Mouse (Mus musculus) lung, embryonic 15.5 days (tissue): ENCODE measurements around the gene Adamts4. TPM values are rescaled to one million over a fixed set of nuclear protein-coding genes. Genes with fewer than 3 reads are reported as not detected.

ENCODE experiments used
- ATAC-seq: fragments of 200-750 bp; cut with Nextera tagmentation; 2 replicates; pipeline ENCODE4 v1.8.0; 2017; ENCODE audit warnings: moderate number of reproducible peaks, borderline replicate concordance; ENCODE audit not compliant: low FRiP score, low TSS enrichment; ENCODE audit errors: extremely low read depth
- H3K27ac ChIP-seq: fragments of 300-500 bp; sonication (generic); 2 replicates; pipeline ENCODE4 v1.5.1; 2015; ENCODE audit warnings: moderate library complexity, mild to moderate bottlenecking, inconsistent platforms
- H3K27me3 ChIP-seq: fragments of 300-500 bp; sonication (generic); 2 replicates; pipeline ENCODE4 v1.6.1; 2015; ENCODE audit warnings: inconsistent platforms
- H3K36me3 ChIP-seq: fragments of 300-500 bp; sonication (generic); 2 replicates; pipeline ENCODE4 v1.6.1; 2015; ENCODE audit warnings: inconsistent platforms
- H3K4me1 ChIP-seq: fragments of 300-500 bp; sonication (generic); 2 replicates; pipeline ENCODE4 v1.6.1; 2015; ENCODE audit warnings: inconsistent platforms
- H3K4me2 ChIP-seq: fragments of 300-500 bp; sonication (generic); 2 replicates; pipeline ENCODE4 v1.6.1; 2015; ENCODE audit warnings: inconsistent platforms, mild to moderate bottlenecking, moderate library complexity
- H3K4me3 ChIP-seq: fragments of 300-500 bp; sonication (generic); 2 replicates; pipeline ENCODE4 v1.5.1; 2015; ENCODE audit warnings: mild to moderate bottlenecking, inconsistent platforms
- H3K9ac ChIP-seq: fragments of 300-500 bp; sonication (generic); 2 replicates; pipeline ENCODE4 v1.6.1; 2015; ENCODE audit warnings: inconsistent platforms
- H3K9me3 ChIP-seq: fragments of 300-500 bp; sonication (generic); 2 replicates; pipeline ENCODE4 v1.6.1; 2016; ENCODE audit warnings: inconsistent platforms
- WGBS: fragments of 180-500 bp; shearing (Covaris S2); methylation state at CpG from one replicate; pipeline ENCODE4 v1.1.7; 2015; 5-methylcytosine and 5-hydroxymethylcytosine counted together
- polyA plus RNA-seq: library from polyadenylated mRNA; unstranded; fragments of >200 nt; fragmentation: Nextera tagmentation; extraction: Ambion mirVana; gene quantifications from 2 replicates; pipeline ENCODE4 v1.2.1, GENCODE M21; 2015

The Adamts4 gene
- polyA plus RNA-seq, 1 experiment from 2014 or later, result 9.6 TPM

- Histone ChIP-seq H3K4me1 (peaks cover 18% of the 10 kb centered on the region), H3K4me3 (peak overlapping the region; percentile 72), H3K27me3 (no peaks in the 10 kb centered on the region), H3K9me3 (no peaks in the 10 kb centered on the region), H3K27ac (peak overlapping the region; percentile 34), H3K4me2 (peak overlapping the region; percentile 84), H3K36me3 (peaks cover 10% of the 10 kb centered on the region), H3K9ac (peak overlapping the region; percentile 51)
- peak; percentile 2; the same call in 1 of the 2 replicates for ATAC-seq
- 5% methylated on average over 22 of the region's 22 CpGs for WGBS
Measured at GRCm38 (mm10) chr1:171221281-171222193, 28.7 kb upstream of the Adamts4 start.

- WGBS, result under 1% methylated on average over 28 of the region's 28 CpGs
- Histone ChIP-seq H3K36me3 (peaks cover 10% of the 10 kb centered on the region), H3K27me3 (no peaks in the 10 kb centered on the region), H3K4me2 (peak within 1 kb of the TSS; percentile 84), H3K9me3 (no peaks in the 10 kb centered on the region), H3K4me1 (peaks cover 18% of the 10 kb centered on the region), H3K27ac (peak within 1 kb of the TSS; percentile 95), H3K4me3 (peak within 1 kb of the TSS; percentile 72), H3K9ac (peak within 1 kb of the TSS; percentile 51)
- peak; percentile 98 for ATAC-seq
Measured at GRCm38 (mm10) chr1:171222238-171223155, 27.7 kb upstream of the Adamts4 start, which contains the start of gene Tomm40l. Gene Tomm40l (minus strand): TSS chr1:171222514.

GRCm38 (mm10) chr1:171223168-171223567, 27.1 kb upstream of the Adamts4 start:
- 70% methylated on average over 6 of the region's 6 CpGs for WGBS
- H3K27ac ChIP-seq, result peak overlapping the region; percentile 95
- ATAC-seq, result no peak
- peaks cover 18% of the 10 kb centered on the region for H3K4me1 ChIP-seq
- peak overlapping the region; percentile 46 for H3K9ac ChIP-seq
- H3K4me3 ChIP-seq, result peak overlapping the region; percentile 72
- H3K9me3 ChIP-seq, result no peaks in the 10 kb centered on the region
- peaks cover 10% of the 10 kb centered on the region for H3K36me3 ChIP-seq
- H3K4me2 ChIP-seq, result peak overlapping the region; percentile 60
- H3K27me3 ChIP-seq, result no peaks in the 10 kb centered on the region

GRCm38 (mm10) chr1:171223796-171224195, 26.4 kb upstream of the Adamts4 start:
- Histone ChIP-seq H3K4me3 (no peak overlapping the region), H3K9ac (no peak overlapping the region), H3K27ac (no peak overlapping the region), H3K36me3 (peaks cover 10% of the 10 kb centered on the region), H3K4me1 (peaks cover 18% of the 10 kb centered on the region), H3K27me3 (no peaks in the 10 kb centered on the region), H3K4me2 (no peak overlapping the region), H3K9me3 (no peaks in the 10 kb centered on the region)
- 63% methylated on average over 2 of the region's 2 CpGs for WGBS
- no peak for ATAC-seq

GRCm38 (mm10) chr1:171224857-171225256, 25.4 kb upstream of the Adamts4 start, which contains the start of gene Apoa2:
Gene Apoa2 (plus strand): TSS chr1:171225054.
- WGBS, result 70% methylated on average over 5 of the region's 5 CpGs
- Histone ChIP-seq H3K27me3 (no peaks in the 10 kb centered on the region), H3K9me3 (no peaks in the 10 kb centered on the region), H3K9ac (no peak within 1 kb of the TSS), H3K4me2 (no peak within 1 kb of the TSS), H3K27ac (no peak within 1 kb of the TSS), H3K4me3 (no peak within 1 kb of the TSS), H3K36me3 (peaks cover 4% of the 10 kb centered on the region), H3K4me1 (peaks cover 18% of the 10 kb centered on the region)
- no peak for ATAC-seq

- Histone ChIP-seq H3K27me3 (no peaks in the 10 kb centered on the region), H3K27ac (no peak overlapping the region), H3K9me3 (no peaks in the 10 kb centered on the region), H3K36me3 (no peaks in the 10 kb centered on the region), H3K9ac (no peak overlapping the region), H3K4me2 (no peak overlapping the region), H3K4me1 (peaks cover 7% of the 10 kb centered on the region), H3K4me3 (no peak overlapping the region)
- WGBS, result 63% methylated on average over 4 of the region's 4 CpGs
- ATAC-seq, result no peak
Measured at GRCm38 (mm10) chr1:171226780-171227179, 23.4 kb upstream of the Adamts4 start.

GRCm38 (mm10) chr1:171227879-171228278, 22.3 kb upstream of the Adamts4 start:
- 86% methylated on average over 1 of the region's 1 CpGs for WGBS
- no peak overlapping the region for H3K4me3 ChIP-seq
- H3K36me3 ChIP-seq, result no peaks in the 10 kb centered on the region
- H3K27me3 ChIP-seq, result no peaks in the 10 kb centered on the region
- H3K27ac ChIP-seq, result no peak overlapping the region
- H3K4me2 ChIP-seq, result no peak overlapping the region
- no peak overlapping the region for H3K9ac ChIP-seq
- no peaks in the 10 kb centered on the region for H3K9me3 ChIP-seq
- no peak for ATAC-seq
- H3K4me1 ChIP-seq, result peaks cover 4% of the 10 kb centered on the region; the same call in 1 of the 2 replicates

- no peak for ATAC-seq
- H3K36me3 ChIP-seq, result peaks cover 11% of the 10 kb centered on the region
- H3K4me2 ChIP-seq, result no peak overlapping the region
- no peaks in the 10 kb centered on the region for H3K27me3 ChIP-seq
- no peaks in the 10 kb centered on the region for H3K4me1 ChIP-seq
- no peak overlapping the region for H3K4me3 ChIP-seq
- H3K27ac ChIP-seq, result no peak overlapping the region
- H3K9me3 ChIP-seq, result no peaks in the 10 kb centered on the region
- 44% methylated on average over 6 of the region's 6 CpGs for WGBS
- H3K9ac ChIP-seq, result no peak overlapping the region
Measured at GRCm38 (mm10) chr1:171229750-171230149, 20.5 kb upstream of the Adamts4 start.

GRCm38 (mm10) chr1:171230215-171230614, 20.0 kb upstream of the Adamts4 start:
- Histone ChIP-seq H3K9ac (no peak overlapping the region), H3K9me3 (no peaks in the 10 kb centered on the region), H3K4me2 (no peak overlapping the region), H3K36me3 (peaks cover 15% of the 10 kb centered on the region), H3K4me3 (no peak overlapping the region), H3K4me1 (no peaks in the 10 kb centered on the region), H3K27me3 (no peaks in the 10 kb centered on the region), H3K27ac (no peak overlapping the region)
- ATAC-seq, result no peak
- WGBS, result 80% methylated on average over 3 of the region's 3 CpGs

GRCm38 (mm10) chr1:171231844-171232243, 18.4 kb upstream of the Adamts4 start:
- ATAC-seq, result no peak
- WGBS, result 75% methylated on average over 4 of the region's 4 CpGs

GRCm38 (mm10) chr1:171232348-171232747, 17.9 kb upstream of the Adamts4 start:
- WGBS, result 71% methylated on average over 5 of the region's 5 CpGs
- no peak overlapping the region for H3K27ac ChIP-seq
- no peaks in the 10 kb centered on the region for H3K4me1 ChIP-seq
- no peak overlapping the region for H3K9ac ChIP-seq
- no peak overlapping the region for H3K4me2 ChIP-seq
- no peak overlapping the region for H3K4me3 ChIP-seq
- no peaks in the 10 kb centered on the region for H3K9me3 ChIP-seq
- peaks cover 37% of the 10 kb centered on the region for H3K36me3 ChIP-seq
- no peaks in the 10 kb centered on the region for H3K27me3 ChIP-seq
- no peak for ATAC-seq

More at GRCm38 (mm10) chr1:171231844-171232243, 18.4 kb upstream of the Adamts4 start:
- H3K36me3 ChIP-seq, result peaks cover 32% of the 10 kb centered on the region
- no peak overlapping the region for H3K9ac ChIP-seq
- no peak overlapping the region for H3K27ac ChIP-seq
- H3K4me1 ChIP-seq, result no peaks in the 10 kb centered on the region
- no peak overlapping the region for H3K4me2 ChIP-seq
- H3K4me3 ChIP-seq, result no peak overlapping the region
- no peaks in the 10 kb centered on the region for H3K27me3 ChIP-seq
- no peaks in the 10 kb centered on the region for H3K9me3 ChIP-seq
